9 mouse cellular contexts compared by ENCODE assay signal in genomic region chr12:57537791-57538587, GRCm38 (mm10). TPM values are rescaled to one million over a fixed set of nuclear protein-coding genes. Genes with fewer than 3 reads are reported as not detected.
DNase-seq lines count a peak whose midpoint lies in the region; ATAC-seq and TF ChIP-seq lines count a peak whose summit lies in the region.
"Had no signal": no experiment of that assay in that cellular context is flagged by ENCODE, and none has a peak within 500 bp of the region (broad histone marks: within the 10 kb centered on the region; RNA-seq: fewer than 3 reads in every experiment).

No protein-coding gene starts in this region.

- peaks cover 9% of the 10 kb centered on the region for H3K9me3 ChIP-seq in G1E (replicated peaks)
- H3K9me3 ChIP-seq in hindbrain, embryonic 12.5 days (replicated peaks) = no peaks in the 10 kb centered on the region

- peaks cover 12% of the 10 kb centered on the region for H3K36me3 ChIP-seq in G1E (replicated peaks)
- H3K36me3 ChIP-seq in hindbrain, embryonic 12.5 days = no peaks in the 10 kb centered on the region

- TF ChIP-seq CTCF in gastrocnemius, adult 2 months (IDR thresholded peaks at IDR 0.05) = no peak
- TF ChIP-seq CTCF in G1E (IDR thresholded peaks at IDR 0.05; ENCODE audit: low read depth, low read length) = no peak

- intact Hi-C loops in gastrocnemius, adult 2 months (cut with DNase I) = no loop called here
- intact Hi-C loops in gastrocnemius, postnatal 36 days (cut with DNase I) = no loop called here
- intact Hi-C loops in left cerebral cortex, postnatal 4 days (cut with DNase I) = loop anchor here (5.0 kb wide), 3 partner anchors 256 to 1016 kb away; no protein-coding TSS in a partner anchor

- H3K9ac ChIP-seq in hindbrain, embryonic 12.5 days = no peak overlapping the region

- H3K4me1 ChIP-seq in G1E (ENCODE audit: insufficient read depth, low read depth, low read length) = peaks cover 17% of the 10 kb centered on the region
- peaks cover 16% of the 10 kb centered on the region for H3K4me1 ChIP-seq in hindbrain, embryonic 12.5 days

- peak overlapping the region; percentile 54 for H3K4me3 ChIP-seq in gastrocnemius, adult 2 months
- peak overlapping the region; percentile 67; the same call in 1 of the 2 replicates for H3K4me3 ChIP-seq in G1E (ENCODE audit: low read depth, low read length)
- peak overlapping the region; percentile 22 for H3K4me3 ChIP-seq in hindbrain, embryonic 12.5 days

- ATAC-seq in G1E (ENCODE audit: extremely low read depth, insufficient number of reproducible peaks, low FRiP score, poor library complexity, severe bottlenecking) = no peak
- ATAC-seq in hindbrain, embryonic 12.5 days (ENCODE audit: low FRiP score) = no peak

- peaks cover 81% of the 10 kb centered on the region for H3K27me3 ChIP-seq in G1E (ENCODE audit: insufficient read depth, low read length)
- peaks cover 86% of the 10 kb centered on the region for H3K27me3 ChIP-seq in hindbrain, embryonic 12.5 days

- no peak for DNase-seq in gastrocnemius, adult 2 months
- DNase-seq in gastrocnemius, postnatal 36 days = no peak
- DNase-seq in G1E (ENCODE audit: low spot score) = no peak
- DNase-seq in lung, postnatal 10 days = peak; percentile 17
- no peak for DNase-seq in frontal cortex, postnatal 14 days (ENCODE audit: low spot score in 2 of 2)
- DNase-seq in gastrocnemius, postnatal 25 days = no peak
- DNase-seq in left cerebral cortex, postnatal 4 days = no peak

- peak overlapping the region; percentile 46 for H3K4me2 ChIP-seq in hindbrain, embryonic 12.5 days (replicated peaks)

- under 1% methylated on average over 21 of the region's 21 CpGs for WGBS in hindbrain, embryonic 12.5 days

- no peak overlapping the region for H3K27ac ChIP-seq in gastrocnemius, adult 2 months
- H3K27ac ChIP-seq in hindbrain, embryonic 12.5 days = no peak overlapping the region

RNA-seq across cellular contexts. Expression of gene Foxa1, which starts 8.7 kb away (rescaled TPM):
- not detected for total RNA-seq in gastrocnemius, adult 2 months (2021)
- not detected for total RNA-seq in gastrocnemius, postnatal 36 days (2021)
- total RNA-seq in G1E (2014; fragmentation: Nextera tagmentation) = 0.44 and 0.53 TPM in 2 replicates
- 0.12 and 0.27 TPM in 2 replicates for total RNA-seq in G1E (2017)
- 2.3 and 3.0 TPM in 2 replicates for polyA plus RNA-seq in G1E (2012)
- 2.8 and 3.0 TPM in 2 replicates for polyA plus RNA-seq in hindbrain, embryonic 12.5 days (2016; fragmentation: Nextera tagmentation; extraction: Ambion mirVana)
- not detected for total RNA-seq in gastrocnemius, postnatal 25 days (2021)
- total RNA-seq in left cerebral cortex, postnatal 4 days (2021) = not detected
- polyA plus RNA-seq: C2C12 had no signal

RNA-seq across cellular contexts. Expression of gene Ttc6, which starts 25.9 kb away (rescaled TPM):
- not detected for total RNA-seq in gastrocnemius, adult 2 months (2021)
- not detected for total RNA-seq in gastrocnemius, postnatal 36 days (2021)
- total RNA-seq in G1E (2014; fragmentation: Nextera tagmentation) (not detected in 2 replicates), G1E (2017) (0.06 and 0.33 TPM in 2 replicates)
- 0.12 and 0.28 TPM in 2 replicates for polyA plus RNA-seq in G1E (2012)
- polyA plus RNA-seq in hindbrain, embryonic 12.5 days (2016; fragmentation: Nextera tagmentation; extraction: Ambion mirVana) = 1.6 and 1.9 TPM in 2 replicates
- total RNA-seq in gastrocnemius, postnatal 25 days (2021) = not detected
- total RNA-seq in left cerebral cortex, postnatal 4 days (2021) = 1 to 10 TPM; 1.1 to 1.4 TPM
- polyA plus RNA-seq: C2C12 had no signal
